Mouse (Mus musculus): ENCODE results near the gene Dguok. TPM values are rescaled to one million over a fixed set of nuclear protein-coding genes. Genes with fewer than 3 reads are reported as not detected.
A peak's percentile ranks its signal among the peaks of the same experiment; 100 is the strongest.

Dguok gene
- polyA plus RNA-seq, 1 experiment from 2014 or later: 29.1 TPM

DNA sequence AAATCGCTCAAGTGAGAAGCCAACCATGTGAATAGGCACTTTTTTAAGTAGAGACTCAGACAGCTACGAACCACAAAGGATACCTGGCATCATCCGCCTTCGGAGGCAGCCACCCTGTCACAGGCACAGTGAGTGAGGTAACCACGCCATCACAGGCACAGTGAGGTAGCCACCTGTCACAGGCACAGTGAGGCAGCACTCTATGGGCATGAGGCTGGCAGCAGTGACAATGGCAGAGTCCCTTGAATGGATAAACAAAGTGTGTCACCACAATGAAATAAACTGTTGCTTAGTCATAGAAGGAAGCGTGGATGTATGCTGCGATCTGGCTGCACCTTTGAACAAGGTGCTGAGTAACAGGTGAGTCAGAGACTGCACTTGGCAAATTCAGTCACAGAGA lies 28.1 kb downstream of the Dguok start:
- WGBS (ENCODE audit: insufficient replicate concordance): 82% methylated on average over 7 of the region's 7 CpGs
- peaks cover 31% of the 10 kb centered on the region for H3K36me3 ChIP-seq
- no peaks in the 10 kb centered on the region for H3K9me3 ChIP-seq (replicated peaks)
- DNase-seq (no peak), ATAC-seq (ENCODE audit: low read depth) (no peak)
- H3K27me3 ChIP-seq: no peaks in the 10 kb centered on the region
- no peak overlapping the region for H3K27ac ChIP-seq
- no peak overlapping the region for H3K4me3 ChIP-seq (replicated peaks)
- H3K4me1 ChIP-seq (replicated peaks): peaks cover 12% of the 10 kb centered on the region
- no peak overlapping the region for H3K4me2 ChIP-seq
- H3K9ac ChIP-seq: no peak overlapping the region

DNA sequence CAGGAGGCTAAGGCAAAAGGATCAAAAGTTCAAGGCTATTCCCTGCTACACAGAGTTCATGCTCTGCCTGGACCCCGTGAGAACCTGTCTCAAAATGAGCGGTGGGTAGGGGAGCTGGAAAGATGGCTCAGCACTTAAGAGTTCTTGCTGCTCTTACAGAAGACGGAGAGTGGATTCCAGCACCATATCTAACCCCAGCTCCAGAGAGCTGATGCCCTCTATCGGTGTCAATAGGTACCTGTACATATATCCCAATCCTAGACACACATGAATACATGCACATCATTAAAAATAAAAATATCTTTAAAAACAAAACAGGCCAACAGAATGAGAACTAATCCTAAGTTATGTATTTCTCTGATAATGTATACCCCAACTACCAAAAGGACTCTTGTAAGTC lies 28.6 kb downstream of the Dguok start:
- no peaks in the 10 kb centered on the region for H3K27me3 ChIP-seq
- H3K36me3 ChIP-seq: peaks cover 31% of the 10 kb centered on the region
- peaks cover 12% of the 10 kb centered on the region for H3K4me1 ChIP-seq (replicated peaks)
- no peak overlapping the region for H3K4me2 ChIP-seq
- no peak overlapping the region for H3K27ac ChIP-seq
- ATAC-seq (ENCODE audit: low read depth) (no peak), DNase-seq (no peak)
- no peaks in the 10 kb centered on the region for H3K9me3 ChIP-seq (replicated peaks)
- H3K9ac ChIP-seq: no peak overlapping the region
- 59% methylated on average over 4 of the region's 4 CpGs for WGBS (ENCODE audit: insufficient replicate concordance)
- H3K4me3 ChIP-seq (replicated peaks): no peak overlapping the region

DNA sequence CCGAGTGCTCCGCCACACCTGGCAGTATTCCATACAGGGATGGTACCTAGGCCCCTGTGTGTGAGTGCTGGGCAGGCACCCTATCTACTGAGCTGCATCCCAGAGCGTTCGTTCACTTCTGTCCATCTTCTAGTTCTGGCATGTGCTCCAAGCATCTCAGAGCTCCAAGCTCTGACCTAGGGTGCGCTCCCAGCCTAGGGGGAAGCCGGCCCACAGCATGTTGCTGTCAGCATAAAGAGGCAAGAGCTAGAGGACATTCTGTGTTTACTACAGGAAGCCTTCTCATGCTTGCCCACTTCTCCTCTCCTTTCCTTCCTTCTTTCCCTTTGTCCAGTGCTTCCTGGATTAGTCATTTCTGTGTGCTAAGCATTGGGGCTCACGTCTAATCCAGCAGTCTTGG lies 31.3 kb downstream of the Dguok start:
- H3K4me2 ChIP-seq: no peak overlapping the region
- 56% methylated on average over 7 of the region's 7 CpGs for WGBS (ENCODE audit: insufficient replicate concordance)
- no peak for DNase-seq

DNA sequence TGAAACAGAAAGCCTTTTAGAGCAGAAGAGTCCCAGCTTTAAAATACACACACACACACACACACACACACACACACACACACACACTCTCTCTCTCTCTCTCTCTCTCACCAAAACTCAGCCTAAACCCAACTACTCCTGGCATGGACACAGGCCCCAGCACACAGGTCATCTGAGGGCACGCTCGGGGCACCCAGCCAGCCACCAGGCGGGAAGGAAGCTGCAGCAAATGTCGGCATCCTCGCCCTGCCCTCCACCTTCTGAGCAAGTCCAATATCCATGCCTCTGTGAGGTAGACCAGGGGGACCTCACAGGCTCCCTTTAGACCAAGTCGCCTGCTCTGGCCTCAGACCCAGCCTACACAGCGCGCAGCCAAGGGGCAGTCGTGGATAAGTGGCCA lies 33.5 kb downstream of the Dguok start:
- no peaks in the 10 kb centered on the region for H3K27me3 ChIP-seq
- H3K4me3 ChIP-seq (replicated peaks): no peak overlapping the region
- 82% methylated on average over 9 of the region's 9 CpGs for WGBS (ENCODE audit: insufficient replicate concordance)
- no peak overlapping the region for H3K27ac ChIP-seq
- DNase-seq (no peak), ATAC-seq (ENCODE audit: low read depth) (no peak)
- H3K9ac ChIP-seq: no peak overlapping the region
- no peaks in the 10 kb centered on the region for H3K9me3 ChIP-seq (replicated peaks)
- H3K4me1 ChIP-seq (replicated peaks): no peaks in the 10 kb centered on the region
- no peak overlapping the region for H3K4me2 ChIP-seq
- no peaks in the 10 kb centered on the region for H3K36me3 ChIP-seq

More for the DNA sequence above, 31.3 kb downstream of the Dguok start:
- H3K27me3 ChIP-seq: no peaks in the 10 kb centered on the region
- H3K9ac ChIP-seq: no peak overlapping the region
- H3K4me3 ChIP-seq (replicated peaks): no peak overlapping the region
- no peaks in the 10 kb centered on the region for H3K4me1 ChIP-seq (replicated peaks)
- no peak for ATAC-seq (ENCODE audit: low read depth)
- H3K27ac ChIP-seq: no peak overlapping the region
- H3K36me3 ChIP-seq: peaks cover 16% of the 10 kb centered on the region
- no peaks in the 10 kb centered on the region for H3K9me3 ChIP-seq (replicated peaks)

DNA sequence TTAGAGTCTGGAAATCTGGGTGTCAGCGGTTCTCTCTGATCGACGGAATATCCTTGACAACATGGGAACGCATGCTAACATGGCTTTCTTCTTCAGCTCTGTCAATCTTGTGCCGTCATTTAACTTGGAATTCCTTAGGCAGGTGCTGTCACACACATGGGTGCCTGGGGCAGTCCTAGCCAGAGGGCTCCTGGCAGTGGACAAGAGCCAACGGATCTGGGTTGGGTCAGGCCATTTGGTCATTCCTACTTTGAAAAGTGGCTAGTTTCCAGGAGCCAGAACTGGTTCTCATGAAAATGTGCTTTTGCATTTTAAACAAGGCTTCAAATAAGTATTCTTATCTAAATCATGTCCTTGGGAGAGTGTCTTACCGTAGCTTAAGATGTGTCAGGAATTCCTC lies 35.0 kb downstream of the Dguok start:
- no peak overlapping the region for H3K9ac ChIP-seq
- ATAC-seq (ENCODE audit: low read depth): no peak
- no peaks in the 10 kb centered on the region for H3K4me1 ChIP-seq (replicated peaks)
- H3K4me2 ChIP-seq: no peak overlapping the region
- no peak overlapping the region for H3K4me3 ChIP-seq (replicated peaks)
- no peaks in the 10 kb centered on the region for H3K36me3 ChIP-seq
- no peak overlapping the region for H3K27ac ChIP-seq
- DNase-seq: no peak
- H3K27me3 ChIP-seq: no peaks in the 10 kb centered on the region
- 82% methylated on average over 7 of the region's 7 CpGs for WGBS (ENCODE audit: insufficient replicate concordance)
- no peaks in the 10 kb centered on the region for H3K9me3 ChIP-seq (replicated peaks)

DNA sequence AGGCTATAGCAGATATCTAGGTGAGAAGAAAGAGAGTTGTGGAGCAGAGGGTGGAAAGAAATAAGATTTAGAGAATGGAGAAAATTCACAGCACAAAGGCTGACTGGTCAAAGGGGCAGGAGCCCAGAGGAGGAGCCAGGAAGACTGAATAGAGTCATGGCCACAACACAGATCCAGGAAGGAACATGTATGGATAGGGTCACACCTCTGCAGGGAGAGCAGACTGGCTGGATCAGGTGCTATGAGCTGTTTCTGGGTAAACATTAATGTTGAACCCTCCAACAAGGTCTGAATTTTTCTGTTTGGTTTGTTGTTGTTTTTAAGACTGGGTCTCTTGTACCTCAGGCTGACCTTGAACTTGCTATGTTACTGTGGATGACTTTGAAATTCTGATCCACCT lies 42.8 kb downstream of the Dguok start:
- no peak for ATAC-seq (ENCODE audit: low read depth)
- no peak overlapping the region for H3K4me3 ChIP-seq (replicated peaks)
- no peak overlapping the region for H3K27ac ChIP-seq
- no peak for DNase-seq
- H3K9ac ChIP-seq: no peak overlapping the region
- H3K36me3 ChIP-seq: no peaks in the 10 kb centered on the region
- no peaks in the 10 kb centered on the region for H3K9me3 ChIP-seq (replicated peaks)
- no peaks in the 10 kb centered on the region for H3K27me3 ChIP-seq
- peaks cover 19% of the 10 kb centered on the region for H3K4me1 ChIP-seq (replicated peaks)
- no peak overlapping the region for H3K4me2 ChIP-seq

DNA sequence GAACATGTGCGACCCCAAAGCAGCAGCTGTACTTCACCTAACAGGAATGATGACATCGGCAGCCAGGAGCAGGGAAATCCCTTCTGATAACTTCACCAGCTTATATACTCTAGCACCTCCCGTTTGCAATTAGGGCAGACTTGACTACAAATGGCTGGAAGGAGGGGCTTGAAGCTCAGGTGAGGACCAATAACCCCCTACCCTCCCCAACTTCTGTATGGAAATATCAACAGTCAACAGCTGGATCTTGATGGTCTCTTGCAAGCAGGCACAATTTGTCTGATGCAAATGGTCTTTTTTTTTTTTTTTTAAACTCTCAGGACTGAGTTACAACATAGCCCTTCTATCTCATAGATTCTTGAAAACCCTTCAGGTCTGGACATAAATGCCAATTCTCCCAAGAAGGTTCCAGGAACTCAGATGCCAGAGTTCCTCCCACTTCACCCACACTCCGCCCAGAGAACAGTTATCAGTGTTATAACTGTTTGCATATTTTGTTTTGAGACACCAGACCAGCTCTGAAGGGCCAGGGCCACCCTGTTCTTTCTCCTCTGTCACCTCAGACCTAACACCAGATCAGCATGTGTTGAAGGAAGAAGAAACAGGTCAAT lies 47.6 kb downstream of the Dguok start, which contains the start of gene Tet3:
Gene Tet3, minus strand, starts transcription at position 51 of the 611 bp plus-strand sequence.
- no peak for ATAC-seq (ENCODE audit: low read depth)
- Histone ChIP-seq H3K27ac (peak within 1 kb of the TSS; percentile 23; the same call in 1 of the 2 replicates), H3K9me3 (replicated peaks) (no peaks in the 10 kb centered on the region), H3K4me3 (replicated peaks) (no peak within 1 kb of the TSS), H3K9ac (peak within 1 kb of the TSS; percentile 22; the same call in 1 of the 2 replicates), H3K4me2 (no peak within 1 kb of the TSS), H3K4me1 (replicated peaks) (peaks cover 65% of the 10 kb centered on the region), H3K36me3 (0 out of 2 replicates have a peak, but pooled peaks cover 4% of the 10 kb centered on the region), H3K27me3 (peaks cover 16% of the 10 kb centered on the region; the same call in 1 of the 2 replicates)
- 33% methylated on average over 4 of the region's 4 CpGs for WGBS (ENCODE audit: insufficient replicate concordance)
- DNase-seq: no peak

DNA sequence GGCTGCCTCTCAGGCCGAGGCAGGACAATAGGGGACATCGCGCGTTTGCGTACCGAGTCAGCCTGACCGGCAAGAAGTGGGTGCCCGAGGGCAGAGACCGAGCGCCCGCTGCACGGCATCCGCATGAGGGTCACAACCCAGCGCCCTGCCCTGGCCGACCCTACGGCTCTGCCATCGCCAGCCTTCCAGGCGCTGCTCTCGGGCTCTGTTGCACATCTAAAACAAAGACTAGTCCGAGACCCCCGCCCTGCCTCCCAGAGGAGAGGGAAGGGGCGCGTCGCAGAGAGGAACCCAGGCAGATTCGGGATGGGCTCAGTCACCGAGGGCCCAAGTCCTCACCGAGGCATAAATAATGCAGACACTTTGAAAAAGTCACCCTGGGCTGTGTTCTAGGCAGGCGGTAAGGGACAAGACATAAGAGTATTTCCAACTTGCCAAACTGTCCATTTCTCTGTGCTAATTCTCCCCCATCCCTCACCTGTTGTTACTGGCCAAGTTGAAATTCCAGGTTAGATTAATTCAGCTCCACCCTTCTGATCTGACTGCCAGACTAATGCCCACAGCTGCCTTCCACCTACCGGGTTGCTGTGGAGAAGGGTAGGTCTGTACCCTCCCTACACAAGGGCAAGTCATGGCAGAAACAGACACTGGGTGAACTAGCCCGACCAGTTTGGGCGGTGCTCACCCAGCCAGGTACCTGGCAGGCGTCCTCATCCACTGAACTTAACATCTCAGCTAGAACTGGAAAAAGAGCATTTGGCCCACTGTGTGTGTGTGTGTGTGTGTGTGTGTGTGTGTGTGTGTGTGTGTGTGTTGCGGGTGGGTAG lies 49.6 kb downstream of the Dguok start:
- Histone ChIP-seq H3K9ac (peak overlapping the region; percentile 87), H3K4me3 (replicated peaks) (peak overlapping the region; percentile 74), H3K27me3 (peaks cover 16% of the 10 kb centered on the region; the same call in 1 of the 2 replicates), H3K4me1 (replicated peaks) (peaks cover 83% of the 10 kb centered on the region), H3K4me2 (peak overlapping the region; percentile 98), H3K9me3 (replicated peaks) (no peaks in the 10 kb centered on the region), H3K27ac (peak overlapping the region; percentile 83), H3K36me3 (0 out of 2 replicates have a peak, but pooled peaks cover 8% of the 10 kb centered on the region)
- ATAC-seq (ENCODE audit: low read depth) (peak; percentile 21), DNase-seq (no peak)
- WGBS (ENCODE audit: insufficient replicate concordance): 4% methylated on average over 33 of the region's 33 CpGs

DNA sequence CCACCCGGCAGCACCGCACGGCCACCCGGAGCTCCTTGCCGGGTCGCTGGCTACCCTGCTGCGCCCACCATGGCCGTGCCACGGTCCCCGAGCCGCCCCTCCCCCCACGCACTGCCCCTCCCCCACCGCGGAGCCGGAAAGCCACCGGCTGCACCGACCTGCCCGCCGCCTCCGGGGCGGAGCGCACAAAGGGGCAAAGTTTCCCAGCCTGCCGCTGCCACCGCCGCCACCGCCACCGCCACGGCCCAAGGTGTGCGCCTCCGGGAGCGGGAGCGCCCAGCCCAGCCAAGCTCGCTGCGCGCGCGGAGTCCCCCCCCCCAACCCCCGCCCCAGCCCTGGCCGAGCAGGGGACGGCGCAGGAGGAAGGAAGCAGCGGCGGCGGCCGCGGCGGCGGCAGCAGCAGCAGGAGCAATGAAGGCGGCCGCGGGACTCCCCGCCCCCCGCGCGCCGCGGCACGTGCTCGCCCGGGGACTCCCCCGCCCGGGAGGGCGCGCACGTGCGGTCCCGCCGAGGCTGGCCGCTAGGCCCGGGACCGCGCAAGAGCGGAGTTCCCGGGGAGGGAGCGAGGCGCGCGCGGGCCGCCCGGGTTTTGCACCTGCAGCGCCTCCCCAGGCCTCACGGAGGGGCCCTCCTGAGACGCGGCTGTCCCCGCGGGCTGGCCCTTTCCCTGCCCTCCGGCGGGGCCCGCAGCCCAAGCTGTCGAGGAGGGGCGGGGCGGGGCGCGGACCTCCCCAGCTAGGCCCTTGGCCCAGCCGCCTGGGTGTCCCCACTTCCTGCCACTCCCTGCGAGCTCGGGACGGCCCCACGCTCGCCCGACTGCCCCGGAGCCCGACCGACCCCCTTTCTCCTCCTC lies 50.4 kb downstream of the Dguok start:
- peak; percentile 57 for DNase-seq
- Histone ChIP-seq H3K27ac (peak overlapping the region; percentile 83), H3K9ac (peak overlapping the region; percentile 87), H3K4me2 (peak overlapping the region; percentile 98), H3K4me3 (replicated peaks) (peak overlapping the region; percentile 74), H3K27me3 (peaks cover 16% of the 10 kb centered on the region; the same call in 1 of the 2 replicates), H3K4me1 (replicated peaks) (peaks cover 92% of the 10 kb centered on the region), H3K36me3 (0 out of 2 replicates have a peak, but pooled peaks cover 8% of the 10 kb centered on the region), H3K9me3 (replicated peaks) (no peaks in the 10 kb centered on the region)
- ATAC-seq (ENCODE audit: low read depth): peak; percentile 74
- under 1% methylated on average over 96 of the region's 105 CpGs for WGBS (ENCODE audit: insufficient replicate concordance)

DNA sequence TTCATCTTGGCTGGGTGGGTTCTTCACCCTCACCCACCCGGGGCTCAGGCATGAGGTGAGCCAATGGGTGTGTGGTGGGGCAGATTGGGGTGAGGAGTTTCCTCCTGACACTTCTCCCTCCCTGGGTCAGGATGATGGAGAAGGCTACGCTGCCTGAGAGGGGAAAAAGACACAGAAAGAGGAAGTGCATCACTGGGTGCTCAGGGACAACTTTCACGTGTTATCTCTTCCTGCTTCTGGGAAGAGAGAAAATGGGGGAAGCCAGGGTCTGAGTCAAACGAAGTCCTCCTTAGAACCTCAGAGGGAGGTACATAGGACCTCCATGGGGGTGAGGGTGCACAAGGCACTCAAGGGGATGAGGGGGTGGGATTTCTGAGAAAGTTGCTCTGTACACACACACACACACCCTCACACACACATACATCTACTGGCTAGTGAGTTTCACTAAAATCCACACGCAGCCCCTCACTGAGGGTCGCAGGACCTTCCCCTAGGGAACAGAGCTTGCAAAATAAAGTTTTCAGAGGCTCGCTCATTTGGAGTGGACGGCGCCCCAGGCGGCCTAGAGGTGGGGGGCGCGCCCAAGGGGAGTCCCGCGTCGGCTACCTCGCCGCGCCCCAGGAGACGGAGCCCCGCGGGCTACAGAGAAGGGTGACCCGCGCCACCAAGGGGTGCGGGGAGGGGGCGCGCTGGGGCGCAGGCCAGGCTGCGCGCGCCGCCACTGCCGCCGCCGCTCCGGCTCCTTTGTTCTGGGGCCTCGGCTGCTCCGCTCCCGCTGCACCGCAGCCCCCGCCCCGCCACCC lies 51.2 kb downstream of the Dguok start:
- peaks cover 16% of the 10 kb centered on the region; the same call in 1 of the 2 replicates for H3K27me3 ChIP-seq
- peak overlapping the region; percentile 98 for H3K4me2 ChIP-seq
- DNase-seq (no peak), ATAC-seq (ENCODE audit: low read depth) (peak; percentile 21)
- no peaks in the 10 kb centered on the region for H3K9me3 ChIP-seq (replicated peaks)
- H3K4me3 ChIP-seq (replicated peaks): peak overlapping the region; percentile 74
- peak overlapping the region; percentile 87 for H3K9ac ChIP-seq
- H3K4me1 ChIP-seq (replicated peaks): peaks cover 96% of the 10 kb centered on the region
- WGBS (ENCODE audit: insufficient replicate concordance): under 1% methylated on average over 40 of the region's 41 CpGs
- H3K27ac ChIP-seq: peak overlapping the region; percentile 83
- H3K36me3 ChIP-seq: 0 out of 2 replicates have a peak, but pooled peaks cover 8% of the 10 kb centered on the region

All from liver, embryonic 13.5 days (tissue).